Mouse (Mus musculus) stomach, postnatal 0 days (tissue): Measurements from ENCODE around the gene Vgll4.

Experiments used
- CTCF ChIP-seq: IDR thresholded peaks from 2 replicates; pipeline ENCODE4 v1.5.1; 2016; ENCODE audit warnings: antibody characterized with exemption, low read depth, mild to moderate bottlenecking, moderate library complexity
- EP300 ChIP-seq: optimal IDR thresholded peaks from 2 replicates; pipeline ENCODE3; 2016; ENCODE audit warnings: antibody characterized with exemption

DNA sequence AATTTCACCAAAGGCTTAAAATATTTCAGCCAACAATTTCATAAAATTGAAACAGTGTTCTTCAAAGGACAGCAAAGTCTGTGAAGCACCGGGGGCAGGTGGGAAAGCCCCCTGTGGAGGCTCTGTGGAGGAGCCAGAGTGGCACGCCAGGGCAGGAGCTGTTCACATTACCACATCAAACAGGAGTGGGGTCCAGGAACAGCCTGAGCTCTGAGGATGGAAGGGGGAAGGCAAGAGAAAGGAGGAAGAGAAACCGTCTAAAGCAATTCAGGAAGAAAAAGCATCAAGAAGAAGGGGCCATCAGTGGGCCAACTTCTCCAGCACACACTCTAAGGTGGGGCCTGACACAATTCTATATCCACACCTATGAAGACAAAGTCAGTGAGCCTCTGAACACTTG is 36.3 kb upstream of the Vgll4 start:
- TF ChIP-seq CTCF (no peak), EP300 (no peak)
